Mouse (Mus musculus): ENCODE results near the gene Acadvl. TPM values are rescaled to one million over a fixed set of nuclear protein-coding genes. Genes with fewer than 3 reads are reported as not detected.

The Acadvl gene
- polyA plus RNA-seq, 1 experiment from 2014 or later, result 92.2 TPM

GRCm38 (mm10) chr11:69998567-69999491 is 16.4 kb downstream of the Acadvl start:
- peak overlapping the region; percentile 98; the same call in 1 of the 2 replicates for H3K27ac ChIP-seq

GRCm38 (mm10) chr11:69997070-69997509 is 18.1 kb downstream of the Acadvl start:
- Histone ChIP-seq H3K27me3 (no peaks in the 10 kb centered on the region), H3K36me3 (peaks cover 41% of the 10 kb centered on the region), H3K4me1 (peaks cover 52% of the 10 kb centered on the region), H3K4me3 (peak overlapping the region; percentile 90), H3K4me2 (peak overlapping the region; percentile 49), H3K9me3 (no peaks in the 10 kb centered on the region), H3K27ac (peak overlapping the region; percentile 99), H3K9ac (peak overlapping the region; percentile 93)
- WGBS, result under 1% methylated on average over 39 of the region's 44 CpGs
- peak; percentile 49 for ATAC-seq (ENCODE audit: insufficient number of reproducible peaks, low FRiP score, low TSS enrichment, low read depth)

More at GRCm38 (mm10) chr11:69998567-69999491, 16.4 kb downstream of the Acadvl start:
- H3K27me3 ChIP-seq, result no peaks in the 10 kb centered on the region
- no peak for ATAC-seq (ENCODE audit: insufficient number of reproducible peaks, low FRiP score, low TSS enrichment, low read depth)
- no peak overlapping the region for H3K4me2 ChIP-seq
- no peaks in the 10 kb centered on the region for H3K9me3 ChIP-seq
- H3K4me1 ChIP-seq, result peaks cover 54% of the 10 kb centered on the region
- WGBS, result 88% methylated on average over 27 of the region's 27 CpGs
- H3K4me3 ChIP-seq, result no peak overlapping the region
- H3K36me3 ChIP-seq, result peaks cover 35% of the 10 kb centered on the region
- H3K9ac ChIP-seq, result no peak overlapping the region

GRCm38 (mm10) chr11:69996161-69997061 is 18.8 kb downstream of the Acadvl start:
- H3K9ac ChIP-seq, result peak overlapping the region; percentile 93
- H3K4me2 ChIP-seq, result peak overlapping the region; percentile 49
- peak overlapping the region; percentile 99 for H3K27ac ChIP-seq
- WGBS, result 1% methylated on average over 60 of the region's 66 CpGs
- H3K9me3 ChIP-seq, result no peaks in the 10 kb centered on the region
- H3K27me3 ChIP-seq, result no peaks in the 10 kb centered on the region
- peaks cover 38% of the 10 kb centered on the region for H3K36me3 ChIP-seq
- H3K4me3 ChIP-seq, result peak overlapping the region; percentile 90
- ATAC-seq (ENCODE audit: insufficient number of reproducible peaks, low FRiP score, low TSS enrichment, low read depth), result no peak; the same call in none of the 2 replicates
- H3K4me1 ChIP-seq, result peaks cover 45% of the 10 kb centered on the region

DNA sequence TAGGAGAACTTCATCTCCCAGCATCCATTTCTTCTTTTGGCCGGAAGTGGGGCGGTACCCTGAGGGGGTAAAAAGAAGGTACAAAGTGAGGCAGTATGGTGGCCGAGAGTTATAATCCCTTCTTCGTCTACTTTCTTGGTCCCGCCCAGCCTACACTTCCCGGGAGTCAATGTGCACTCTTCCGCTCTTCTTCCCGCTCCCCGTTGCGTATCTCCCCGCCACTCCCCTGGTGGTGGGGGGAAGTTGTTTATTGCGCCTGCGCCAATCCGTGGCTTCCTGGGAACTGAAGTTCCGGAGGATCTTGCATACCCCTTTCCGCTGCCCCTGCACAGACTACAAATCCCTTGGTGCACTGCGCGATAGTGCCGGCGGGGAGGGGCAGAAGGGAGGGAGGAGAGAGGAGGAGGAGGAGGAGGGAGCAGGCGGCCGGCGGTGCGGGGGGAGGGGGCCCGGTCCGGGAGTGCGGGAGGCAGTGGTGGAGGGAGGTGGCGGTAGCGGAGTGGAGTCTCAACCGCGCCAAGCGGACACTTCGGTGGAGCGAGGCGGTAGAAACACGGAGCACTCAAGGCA is 19.7 kb downstream of the Acadvl start, which contains the start of gene Phf23:
Gene Phf23, plus strand, starts transcription at position 387 of the 570 bp plus-strand sequence.
- Histone ChIP-seq H3K27ac (peak within 1 kb of the TSS; percentile 99), H3K4me2 (peak within 1 kb of the TSS; percentile 49), H3K36me3 (peaks cover 38% of the 10 kb centered on the region), H3K9me3 (no peaks in the 10 kb centered on the region), H3K4me3 (peak within 1 kb of the TSS; percentile 90), H3K27me3 (no peaks in the 10 kb centered on the region), H3K4me1 (peaks cover 43% of the 10 kb centered on the region), H3K9ac (peak within 1 kb of the TSS; percentile 93)
- ATAC-seq (ENCODE audit: insufficient number of reproducible peaks, low FRiP score, low TSS enrichment, low read depth), result peak; percentile 86
- under 1% methylated on average over 36 of the region's 36 CpGs for WGBS

DNA sequence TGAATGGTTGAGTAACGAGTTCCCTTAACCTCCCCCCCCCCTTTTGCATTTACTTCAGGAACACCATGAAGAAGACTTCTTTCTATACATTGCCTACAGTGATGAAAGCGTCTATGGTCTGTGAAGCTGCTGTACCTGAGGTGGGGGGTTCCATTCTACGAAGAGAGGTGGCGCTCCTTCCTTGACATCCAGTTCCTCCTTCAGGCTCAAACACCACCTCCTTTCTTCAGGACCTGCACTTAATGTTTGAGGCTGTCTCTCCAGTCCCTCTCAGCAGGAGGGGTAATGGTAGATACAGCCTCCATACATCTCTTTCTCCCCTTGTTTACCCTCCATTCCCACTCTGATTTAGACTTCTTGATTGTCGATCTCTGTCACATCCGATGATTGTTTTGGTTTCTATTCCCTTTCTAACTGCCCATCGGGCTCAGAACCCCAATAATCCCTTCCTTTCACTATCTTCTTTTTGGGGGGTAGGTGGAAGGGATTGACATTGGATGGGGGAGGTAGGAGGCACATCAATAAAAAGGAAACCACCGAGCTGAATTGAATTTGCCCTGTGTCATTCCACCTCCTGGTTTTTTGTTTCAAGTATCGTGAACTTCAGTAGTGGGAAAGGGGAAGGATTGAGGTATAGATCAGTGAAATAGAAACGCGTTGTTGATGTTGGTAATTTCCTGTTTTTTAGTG is 20.7 kb downstream of the Acadvl start:
- ATAC-seq (ENCODE audit: insufficient number of reproducible peaks, low FRiP score, low TSS enrichment, low read depth), result no peak
- Histone ChIP-seq H3K4me3 (peak overlapping the region; percentile 90; the same call in 1 of the 2 replicates), H3K36me3 (peaks cover 41% of the 10 kb centered on the region), H3K27ac (no peak overlapping the region), H3K9ac (no peak overlapping the region), H3K4me2 (peak overlapping the region; percentile 32; the same call in 1 of the 2 replicates), H3K27me3 (no peaks in the 10 kb centered on the region), H3K9me3 (no peaks in the 10 kb centered on the region), H3K4me1 (peaks cover 44% of the 10 kb centered on the region)
- 79% methylated on average over 11 of the region's 11 CpGs for WGBS

DNA sequence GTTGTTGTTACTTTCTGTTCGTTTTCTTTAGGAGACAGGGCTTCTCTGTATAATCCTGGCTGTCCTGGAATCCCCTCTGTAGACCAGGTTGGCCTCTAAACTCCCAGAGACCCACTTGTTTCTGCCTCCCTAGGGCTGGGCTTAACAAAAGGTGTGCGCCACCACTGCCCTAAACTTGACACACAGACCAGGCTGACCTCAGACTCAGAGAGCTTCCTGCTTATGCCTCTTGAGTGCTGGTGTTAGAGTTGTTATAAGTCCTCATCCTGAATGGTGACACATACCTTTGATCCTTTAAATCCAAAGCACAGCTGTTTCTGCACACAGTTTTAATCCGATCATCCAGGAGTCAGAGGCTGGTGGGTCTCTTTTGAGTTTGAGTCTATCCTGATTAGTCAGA is 22.3 kb downstream of the Acadvl start:
- no peak for ATAC-seq (ENCODE audit: insufficient number of reproducible peaks, low FRiP score, low TSS enrichment, low read depth)
- Histone ChIP-seq H3K27me3 (no peaks in the 10 kb centered on the region), H3K4me2 (peak overlapping the region; percentile 78), H3K27ac (no peak overlapping the region), H3K4me3 (peak overlapping the region; percentile 78), H3K36me3 (peaks cover 42% of the 10 kb centered on the region), H3K9me3 (no peaks in the 10 kb centered on the region), H3K9ac (no peak overlapping the region), H3K4me1 (peaks cover 31% of the 10 kb centered on the region)
- 81% methylated on average over 3 of the region's 3 CpGs for WGBS

- Histone ChIP-seq H3K4me2 (peak overlapping the region; percentile 78), H3K4me3 (peak overlapping the region; percentile 78), H3K36me3 (peaks cover 47% of the 10 kb centered on the region), H3K27ac (peak overlapping the region; percentile 18; the same call in 1 of the 2 replicates), H3K27me3 (no peaks in the 10 kb centered on the region), H3K9ac (peak overlapping the region; percentile 7; the same call in 1 of the 2 replicates), H3K9me3 (no peaks in the 10 kb centered on the region), H3K4me1 (peaks cover 26% of the 10 kb centered on the region)
- no peak for ATAC-seq (ENCODE audit: insufficient number of reproducible peaks, low FRiP score, low TSS enrichment, low read depth)
- 77% methylated on average over 10 of the region's 10 CpGs for WGBS
Observed at GRCm38 (mm10) chr11:69992396-69992795, 22.8 kb downstream of the Acadvl start.

- peak overlapping the region; percentile 78 for H3K4me2 ChIP-seq
- under 1% methylated on average over 15 of the region's 15 CpGs for WGBS
- H3K9ac ChIP-seq, result peak overlapping the region; percentile 85
- H3K36me3 ChIP-seq, result peaks cover 54% of the 10 kb centered on the region
- no peaks in the 10 kb centered on the region for H3K9me3 ChIP-seq
- ATAC-seq (ENCODE audit: insufficient number of reproducible peaks, low FRiP score, low TSS enrichment, low read depth), result peak; percentile 25; the same call in 1 of the 2 replicates
- H3K27me3 ChIP-seq, result no peaks in the 10 kb centered on the region
- peaks cover 22% of the 10 kb centered on the region for H3K4me1 ChIP-seq
- peak overlapping the region; percentile 97 for H3K27ac ChIP-seq
- peak overlapping the region; percentile 78 for H3K4me3 ChIP-seq
Observed at GRCm38 (mm10) chr11:69991711-69992110, 23.5 kb downstream of the Acadvl start.

DNA sequence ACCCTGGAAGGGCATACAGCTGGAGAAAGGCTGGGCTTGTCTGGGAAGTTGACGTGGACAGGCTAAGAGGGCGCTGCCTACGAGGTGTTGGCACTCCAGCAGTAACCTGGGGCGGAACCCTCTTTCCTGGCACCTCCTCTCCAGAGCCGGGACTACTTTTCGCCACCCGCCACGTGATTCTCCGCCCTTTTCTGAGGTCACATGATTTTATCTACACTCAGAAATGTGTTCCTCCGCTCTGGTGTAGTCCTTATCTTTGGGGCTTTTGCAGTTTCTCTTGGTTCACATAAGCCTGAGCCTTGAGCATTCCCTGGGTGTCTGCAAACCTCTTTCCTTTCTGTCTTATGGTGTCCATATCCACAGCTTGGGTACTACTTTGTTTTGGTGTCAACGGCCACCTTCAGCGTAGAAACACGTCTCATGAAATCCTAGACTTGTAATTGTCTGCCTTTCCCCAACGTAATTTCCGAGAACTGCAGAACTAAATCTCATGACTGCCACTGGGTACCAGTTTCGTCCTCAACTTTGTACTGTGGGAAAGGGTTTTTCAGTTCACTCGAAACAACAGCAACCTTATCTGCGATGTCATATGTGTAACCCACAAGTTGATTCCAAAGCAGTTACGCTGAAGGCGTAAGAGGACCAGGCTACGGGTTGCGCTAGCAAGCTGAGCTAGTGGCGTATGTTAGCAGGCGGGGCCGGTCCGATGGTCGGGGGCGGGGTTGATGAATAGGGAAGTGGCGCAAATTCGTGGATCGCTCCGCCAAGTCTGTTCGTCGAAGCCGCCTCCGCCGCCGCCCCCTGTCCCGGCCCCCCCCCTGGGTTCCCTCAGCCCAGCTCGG is 24.1 kb downstream of the Acadvl start, which contains the start of gene Gabarap:
Gene Gabarap, plus strand, starts transcription at position 294 of the 842 bp plus-strand sequence.
- WGBS, result under 1% methylated on average over 40 of the region's 40 CpGs
- peaks cover 60% of the 10 kb centered on the region for H3K36me3 ChIP-seq
- peak within 1 kb of the TSS; percentile 97 for H3K27ac ChIP-seq
- peak within 1 kb of the TSS; percentile 78 for H3K4me2 ChIP-seq
- H3K9ac ChIP-seq, result peak within 1 kb of the TSS; percentile 85
- peaks cover 22% of the 10 kb centered on the region for H3K4me1 ChIP-seq
- peak within 1 kb of the TSS; percentile 78 for H3K4me3 ChIP-seq
- H3K9me3 ChIP-seq, result no peaks in the 10 kb centered on the region
- H3K27me3 ChIP-seq, result no peaks in the 10 kb centered on the region
- ATAC-seq (ENCODE audit: insufficient number of reproducible peaks, low FRiP score, low TSS enrichment, low read depth), result peak; percentile 74

DNA sequence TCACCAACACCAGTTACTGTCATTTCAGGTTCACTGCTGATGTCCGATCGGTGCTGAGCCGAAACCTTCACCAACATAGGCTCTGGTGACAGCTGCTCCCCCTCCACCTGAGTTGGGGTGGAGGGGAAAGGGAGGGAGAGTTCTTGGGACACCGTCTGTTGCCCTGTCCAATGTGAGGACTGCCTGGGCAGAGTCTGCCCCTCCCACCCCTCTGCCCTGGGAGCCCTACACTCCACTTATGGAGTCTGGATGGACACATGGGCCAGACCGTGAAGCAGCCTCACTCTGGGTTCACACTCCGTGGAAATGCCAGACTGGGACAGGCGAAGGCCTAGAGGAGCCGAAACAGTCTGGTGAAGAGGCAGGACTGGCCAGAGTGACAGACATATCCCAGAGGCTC is 25.3 kb downstream of the Acadvl start:
- H3K4me3 ChIP-seq, result no peak overlapping the region
- no peaks in the 10 kb centered on the region for H3K27me3 ChIP-seq
- ATAC-seq (ENCODE audit: insufficient number of reproducible peaks, low FRiP score, low TSS enrichment, low read depth), result no peak
- 85% methylated on average over 8 of the region's 8 CpGs for WGBS
- H3K4me1 ChIP-seq, result peaks cover 22% of the 10 kb centered on the region
- peak overlapping the region; percentile 97 for H3K27ac ChIP-seq
- no peaks in the 10 kb centered on the region for H3K9me3 ChIP-seq
- peaks cover 67% of the 10 kb centered on the region for H3K36me3 ChIP-seq
- no peak overlapping the region for H3K4me2 ChIP-seq
- no peak overlapping the region for H3K9ac ChIP-seq
